Mouse (Mus musculus): ENCODE measurements around the gene Utrn.

DNA sequence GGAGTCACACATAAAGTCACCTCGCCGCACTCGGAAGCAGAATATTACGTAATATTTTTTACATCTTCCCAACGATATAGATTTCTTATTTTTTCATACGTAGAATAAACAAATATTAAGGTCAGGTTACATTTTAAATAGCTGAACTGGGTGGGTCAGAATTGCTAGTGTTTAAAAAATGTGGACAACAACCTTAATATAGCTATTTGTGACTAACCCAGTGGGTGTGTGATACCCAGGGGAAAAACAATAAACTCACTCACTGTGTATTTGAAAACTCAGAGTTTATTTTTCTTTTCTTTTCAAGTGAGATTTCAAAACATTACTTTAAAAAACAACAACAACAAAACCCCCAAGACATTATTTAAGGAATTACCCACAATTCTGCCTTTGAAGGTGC is 47.2 kb upstream of the Utrn start:
- TF ChIP-seq CTCF (IDR thresholded peaks at IDR 0.05) (no peak), EP300 (IDR thresholded peaks at IDR 0.05) (no peak)

Measured in lung, postnatal 0 days (tissue).